Mouse (Mus musculus): Measurements from ENCODE around the gene Rhot2. TPM values are rescaled to one million over a fixed set of nuclear protein-coding genes. Genes with fewer than 3 reads are reported as not detected.

Gene Rhot2
- polyA plus RNA-seq, 1 experiment from 2014 or later: 7.1 TPM

DNA sequence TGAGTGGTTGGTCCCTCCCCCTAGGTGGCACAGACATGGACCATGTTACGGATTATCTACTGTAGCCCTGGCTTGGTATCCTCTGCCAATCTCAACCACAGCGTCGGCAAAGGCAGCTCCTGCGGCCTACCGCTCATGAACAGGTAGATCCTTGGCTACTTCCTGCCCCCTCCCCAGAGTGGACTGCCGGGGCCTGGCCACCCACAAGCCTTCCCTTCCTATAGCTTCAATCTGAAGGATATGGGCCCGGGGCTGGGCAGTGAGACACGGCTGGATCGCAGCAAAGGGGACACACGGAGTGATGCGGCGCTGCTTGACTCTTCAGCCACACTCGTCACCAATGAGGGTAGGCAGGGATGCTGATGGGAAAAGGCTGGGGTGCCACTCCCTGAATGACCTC lies 17.6 kb downstream of the Rhot2 start:
- peaks cover 18% of the 10 kb centered on the region for H3K4me1 ChIP-seq (ENCODE audit: control insufficient read depth, insufficient read depth, low read length)
- no peaks in the 10 kb centered on the region for H3K27me3 ChIP-seq (ENCODE audit: control insufficient read depth, insufficient read depth, low read length)
- ATAC-seq (replicated peaks; ENCODE audit: insufficient number of reproducible peaks, low FRiP score, low TSS enrichment, low read depth) (no peak), DNase-seq (ENCODE audit: low spot score) (no peak)
- no peak overlapping the region for H3K4me2 ChIP-seq (ENCODE audit: low read depth, low read length)
- no peak overlapping the region for H3K4me3 ChIP-seq (ENCODE audit: low read depth, low read length)
- no peaks in the 10 kb centered on the region; the same call in none of the 2 replicates for H3K36me3 ChIP-seq (replicated peaks; ENCODE audit: control insufficient read depth, insufficient read depth, low read depth, low read length)
- no peak overlapping the region for H3K27ac ChIP-seq (replicated peaks; ENCODE audit: low read depth, low read length)
- H3K9ac ChIP-seq (replicated peaks; ENCODE audit: low read length): no peak overlapping the region
- whole genome bisulfite sequencing: 95% methylated on average over 13 of the region's 13 CpGs
- H3K9me3 ChIP-seq (replicated peaks; ENCODE audit: control insufficient read depth, low read length): no peaks in the 10 kb centered on the region

DNA sequence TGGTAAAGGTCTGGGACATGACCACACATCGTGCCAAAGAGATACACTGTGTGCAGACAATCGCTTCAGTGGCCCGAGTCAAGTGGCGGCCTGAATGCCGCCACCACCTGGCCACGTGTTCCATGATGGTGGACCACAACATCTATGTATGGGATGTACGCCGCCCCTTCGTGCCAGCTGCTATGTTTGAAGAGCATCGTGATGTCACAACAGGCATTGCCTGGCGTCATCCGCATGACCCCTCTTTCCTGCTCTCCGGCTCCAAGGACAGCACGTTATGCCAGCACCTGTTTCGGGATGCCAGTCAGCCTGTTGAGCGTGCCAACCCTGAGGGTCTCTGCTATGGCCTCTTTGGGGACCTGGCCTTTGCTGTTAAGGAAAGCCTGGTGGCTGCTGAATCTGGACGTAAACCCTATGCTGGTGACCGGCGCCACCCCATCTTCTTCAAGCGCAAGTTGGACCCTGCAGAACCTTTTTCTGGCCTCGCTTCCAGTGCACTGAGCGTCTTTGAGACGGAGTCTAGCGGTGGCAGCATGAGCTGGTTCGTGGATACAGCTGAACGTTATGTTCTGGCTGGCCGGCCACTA lies 18.6 kb downstream of the Rhot2 start:
- WGBS: 96% methylated on average over 27 of the region's 27 CpGs
- Histone ChIP-seq H3K4me3 (ENCODE audit: low read depth, low read length) (no peak overlapping the region), H3K9me3 (replicated peaks; ENCODE audit: control insufficient read depth, low read length) (no peaks in the 10 kb centered on the region), H3K9ac (replicated peaks; ENCODE audit: low read length) (no peak overlapping the region), H3K4me2 (ENCODE audit: low read depth, low read length) (no peak overlapping the region), H3K4me1 (ENCODE audit: control insufficient read depth, insufficient read depth, low read length) (peaks cover 13% of the 10 kb centered on the region), H3K27me3 (ENCODE audit: control insufficient read depth, insufficient read depth, low read length) (no peaks in the 10 kb centered on the region), H3K27ac (replicated peaks; ENCODE audit: low read depth, low read length) (no peak overlapping the region), H3K36me3 (replicated peaks; ENCODE audit: control insufficient read depth, insufficient read depth, low read depth, low read length) (no peaks in the 10 kb centered on the region; the same call in none of the 2 replicates)
- DNase-seq (ENCODE audit: low spot score) (no peak), ATAC-seq (replicated peaks; ENCODE audit: insufficient number of reproducible peaks, low FRiP score, low TSS enrichment, low read depth) (no peak)

DNA sequence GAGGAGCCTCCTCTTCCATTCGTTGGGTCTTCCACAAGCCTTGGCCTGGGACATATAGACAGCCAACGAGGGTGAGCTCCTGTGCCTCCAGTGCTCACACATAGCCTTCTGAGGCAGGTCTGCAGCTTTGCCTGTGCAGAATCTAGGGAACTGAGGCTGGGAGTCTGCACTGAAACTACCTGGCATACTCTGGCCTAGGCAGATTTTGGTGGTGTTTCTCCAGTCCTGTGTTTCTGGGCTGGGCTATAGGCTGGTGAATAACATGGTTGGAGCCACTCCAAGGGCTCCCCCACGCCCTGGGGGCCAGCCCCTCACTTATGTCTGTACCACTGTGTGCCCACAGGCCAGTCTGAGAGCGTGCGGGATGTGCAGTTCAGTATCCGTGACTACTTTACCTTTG lies 19.3 kb downstream of the Rhot2 start:
- peaks cover 13% of the 10 kb centered on the region for H3K4me1 ChIP-seq (ENCODE audit: control insufficient read depth, insufficient read depth, low read length)
- H3K27ac ChIP-seq (replicated peaks; ENCODE audit: low read depth, low read length): no peak overlapping the region
- WGBS: 90% methylated on average over 6 of the region's 6 CpGs
- H3K9ac ChIP-seq (replicated peaks; ENCODE audit: low read length): no peak overlapping the region
- H3K4me2 ChIP-seq (ENCODE audit: low read depth, low read length): no peak overlapping the region
- ATAC-seq (replicated peaks; ENCODE audit: insufficient number of reproducible peaks, low FRiP score, low TSS enrichment, low read depth) (no peak), DNase-seq (ENCODE audit: low spot score) (no peak)
- no peak overlapping the region for H3K4me3 ChIP-seq (ENCODE audit: low read depth, low read length)
- peaks cover under 1% of the 10 kb centered on the region; the same call in 1 of the 2 replicates for H3K27me3 ChIP-seq (ENCODE audit: control insufficient read depth, insufficient read depth, low read length)
- no peaks in the 10 kb centered on the region; the same call in none of the 2 replicates for H3K36me3 ChIP-seq (replicated peaks; ENCODE audit: control insufficient read depth, insufficient read depth, low read depth, low read length)
- no peaks in the 10 kb centered on the region for H3K9me3 ChIP-seq (replicated peaks; ENCODE audit: control insufficient read depth, low read length)

DNA sequence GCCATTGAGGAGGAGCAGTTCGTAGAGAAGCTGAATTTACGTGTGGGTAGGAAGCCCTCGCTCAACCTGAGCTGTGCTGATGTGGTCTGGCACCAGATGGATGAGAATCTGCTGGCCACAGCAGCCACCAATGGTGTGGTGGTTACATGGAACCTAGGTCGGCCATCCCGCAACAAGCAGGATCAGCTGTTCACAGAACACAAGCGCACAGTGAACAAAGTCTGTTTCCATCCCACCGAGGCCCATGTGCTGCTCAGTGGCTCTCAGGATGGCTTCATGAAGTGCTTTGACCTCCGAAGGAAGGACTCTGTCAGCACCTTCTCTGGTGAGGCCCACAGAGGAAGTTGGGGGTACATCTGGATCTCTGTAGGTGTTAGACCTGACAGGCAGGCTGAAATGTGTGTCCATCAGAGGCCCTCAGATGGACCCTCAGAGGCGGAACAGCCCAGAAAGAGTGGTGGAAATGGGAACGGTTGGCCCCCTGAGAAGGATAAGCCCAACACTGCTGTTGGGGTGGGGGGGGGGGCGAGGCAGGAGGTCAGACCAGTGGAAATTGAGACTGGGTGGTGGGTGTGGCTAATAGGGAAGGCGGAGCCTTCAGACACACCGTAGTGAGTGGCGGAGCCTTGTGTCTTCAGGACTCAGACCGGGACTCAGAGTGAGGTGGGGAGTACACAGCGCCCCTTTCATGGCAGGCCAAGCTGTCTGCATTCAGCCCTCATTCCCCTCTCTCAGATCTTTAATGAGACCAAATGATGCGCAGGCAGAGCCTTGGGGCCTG lies 20.1 kb downstream of the Rhot2 start:
- no peak for DNase-seq (ENCODE audit: low spot score)
- no peak for ATAC-seq (replicated peaks; ENCODE audit: insufficient number of reproducible peaks, low FRiP score, low TSS enrichment, low read depth)
- Histone ChIP-seq H3K27ac (replicated peaks; ENCODE audit: low read depth, low read length) (no peak overlapping the region), H3K4me3 (ENCODE audit: low read depth, low read length) (peak overlapping the region; percentile 58), H3K9ac (replicated peaks; ENCODE audit: low read length) (peak overlapping the region; percentile 75; the same call in 1 of the 2 replicates), H3K9me3 (replicated peaks; ENCODE audit: control insufficient read depth, low read length) (no peaks in the 10 kb centered on the region), H3K4me1 (ENCODE audit: control insufficient read depth, insufficient read depth, low read length) (peaks cover 10% of the 10 kb centered on the region), H3K27me3 (ENCODE audit: control insufficient read depth, insufficient read depth, low read length) (peaks cover 8% of the 10 kb centered on the region), H3K36me3 (replicated peaks; ENCODE audit: control insufficient read depth, insufficient read depth, low read depth, low read length) (no peaks in the 10 kb centered on the region; the same call in 1 of the 2 replicates), H3K4me2 (ENCODE audit: low read depth, low read length) (peak overlapping the region; percentile 93; the same call in 1 of the 2 replicates)
- 78% methylated on average over 16 of the region's 17 CpGs for WGBS

DNA sequence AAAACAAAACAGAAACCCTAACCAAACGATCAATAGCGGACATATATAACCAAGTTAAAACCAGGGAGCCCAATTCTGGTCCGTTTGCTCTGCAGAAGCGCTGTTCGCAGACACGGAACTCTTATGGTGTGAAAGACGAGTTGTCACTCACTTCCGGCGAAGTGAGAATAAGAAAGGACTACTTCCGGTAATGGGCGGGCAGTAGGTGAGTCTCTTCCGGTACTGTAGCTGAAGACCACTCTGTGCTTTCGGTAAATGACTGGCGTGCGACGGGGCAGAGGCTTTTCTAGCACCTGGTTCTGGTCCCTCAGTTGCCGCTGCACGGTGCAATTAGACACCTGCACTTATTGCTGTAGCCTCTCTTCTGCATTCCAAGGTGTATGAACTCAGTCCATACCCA lies 21.2 kb downstream of the Rhot2 start, which contains the start of gene Wdr24:
Wdr24 (plus strand) TSS at position 176 of the 400 bp plus-strand sequence.
- H3K36me3 ChIP-seq (replicated peaks; ENCODE audit: control insufficient read depth, insufficient read depth, low read depth, low read length): no peaks in the 10 kb centered on the region; the same call in 1 of the 2 replicates
- H3K4me1 ChIP-seq (ENCODE audit: control insufficient read depth, insufficient read depth, low read length): peaks cover 9% of the 10 kb centered on the region
- H3K27ac ChIP-seq (replicated peaks; ENCODE audit: low read depth, low read length): no peak within 1 kb of the TSS
- under 1% methylated on average over 18 of the region's 18 CpGs for WGBS
- H3K4me3 ChIP-seq (ENCODE audit: low read depth, low read length): peak within 1 kb of the TSS; percentile 58
- peak within 1 kb of the TSS; percentile 93 for H3K4me2 ChIP-seq (ENCODE audit: low read depth, low read length)
- ATAC-seq (replicated peaks; ENCODE audit: insufficient number of reproducible peaks, low FRiP score, low TSS enrichment, low read depth): 0 out of 2 replicates have a peak, but pooled peaks have one; percentile 25
- peak; percentile 91 for DNase-seq (ENCODE audit: low spot score)
- H3K9ac ChIP-seq (replicated peaks; ENCODE audit: low read length): peak within 1 kb of the TSS; percentile 75
- H3K27me3 ChIP-seq (ENCODE audit: control insufficient read depth, insufficient read depth, low read length): peaks cover 19% of the 10 kb centered on the region
- H3K9me3 ChIP-seq (replicated peaks; ENCODE audit: control insufficient read depth, low read length): no peaks in the 10 kb centered on the region

DNA sequence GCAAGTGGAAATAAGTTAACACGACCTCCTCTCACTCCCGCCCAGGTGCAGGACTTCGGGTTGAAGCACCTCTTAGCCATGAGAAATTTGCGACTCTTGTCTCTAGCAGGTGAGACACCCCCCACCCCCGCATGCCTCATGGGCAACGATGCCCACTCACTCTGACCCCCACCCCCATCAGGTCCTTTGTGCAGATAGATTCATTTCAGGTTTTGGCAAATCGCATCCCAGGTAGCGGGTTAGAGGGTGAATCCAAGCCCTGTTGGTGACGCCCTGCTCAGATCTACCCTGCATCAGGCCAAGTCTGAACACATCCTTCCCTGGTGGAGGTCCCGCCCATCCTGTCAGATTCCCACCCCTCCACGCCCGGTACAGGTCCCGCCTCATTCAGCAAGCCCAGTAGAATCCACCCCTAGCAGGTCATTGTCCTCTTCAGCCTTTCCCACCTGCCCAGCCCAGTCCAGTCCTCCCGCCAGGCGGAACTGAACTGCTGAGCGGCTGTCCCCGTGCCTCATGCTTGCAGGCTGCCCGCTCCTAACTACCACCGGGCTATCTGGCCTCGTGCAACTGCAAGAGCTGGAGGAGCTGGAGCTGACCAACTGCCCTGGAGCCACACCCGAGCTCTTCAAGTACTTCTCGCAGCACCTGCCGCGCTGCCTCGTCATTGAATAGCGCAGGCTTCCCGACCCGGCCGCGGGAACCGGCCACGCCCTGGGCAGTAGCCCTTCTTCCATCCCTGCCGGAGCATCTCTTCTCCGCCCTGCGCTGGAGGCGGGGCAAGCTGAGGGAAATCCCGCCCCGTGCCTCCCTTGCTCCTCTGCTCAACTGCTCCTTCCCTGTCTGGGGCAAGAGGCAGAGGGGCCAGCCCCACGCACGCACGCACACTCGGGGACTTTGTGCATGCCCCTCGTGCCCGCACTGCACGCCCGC lies 25.5 kb downstream of the Rhot2 start:
- ATAC-seq (replicated peaks; ENCODE audit: insufficient number of reproducible peaks, low FRiP score, low TSS enrichment, low read depth): no peak
- WGBS: 7% methylated on average over 46 of the region's 46 CpGs
- no peaks in the 10 kb centered on the region for H3K36me3 ChIP-seq (replicated peaks; ENCODE audit: control insufficient read depth, insufficient read depth, low read depth, low read length)
- no peak for DNase-seq (ENCODE audit: low spot score)
- H3K9me3 ChIP-seq (replicated peaks; ENCODE audit: control insufficient read depth, low read length): no peaks in the 10 kb centered on the region
- peaks cover 28% of the 10 kb centered on the region for H3K27me3 ChIP-seq (ENCODE audit: control insufficient read depth, insufficient read depth, low read length)
- peaks cover 2% of the 10 kb centered on the region for H3K4me1 ChIP-seq (ENCODE audit: control insufficient read depth, insufficient read depth, low read length)
- H3K9ac ChIP-seq (replicated peaks; ENCODE audit: low read length): no peak overlapping the region; the same call in 1 of the 2 replicates
- peak overlapping the region; percentile 18 for H3K4me3 ChIP-seq (ENCODE audit: low read depth, low read length)
- no peak overlapping the region for H3K27ac ChIP-seq (replicated peaks; ENCODE audit: low read depth, low read length)
- peak overlapping the region; percentile 16 for H3K4me2 ChIP-seq (ENCODE audit: low read depth, low read length)

DNA sequence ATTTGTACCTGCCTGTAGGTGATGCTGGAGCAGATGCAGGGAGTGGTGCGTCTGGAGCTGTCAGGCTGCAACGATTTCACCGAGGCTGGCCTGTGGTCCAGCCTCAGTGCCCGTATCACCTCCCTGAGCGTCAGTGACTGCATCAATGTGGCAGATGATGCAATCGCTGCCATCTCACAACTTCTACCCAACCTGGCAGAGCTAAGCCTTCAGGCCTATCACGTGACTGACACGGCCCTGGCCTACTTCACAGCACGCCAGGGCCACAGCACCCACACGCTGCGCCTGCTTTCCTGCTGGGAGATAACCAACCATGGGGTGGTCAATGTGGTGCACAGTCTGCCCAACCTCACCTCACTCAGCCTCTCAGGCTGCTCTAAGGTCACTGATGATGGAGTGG lies 27.0 kb downstream of the Rhot2 start:
- DNase-seq (ENCODE audit: low spot score) (no peak), ATAC-seq (replicated peaks; ENCODE audit: insufficient number of reproducible peaks, low FRiP score, low TSS enrichment, low read depth) (no peak)
- no peak overlapping the region for H3K9ac ChIP-seq (replicated peaks; ENCODE audit: low read length)

More for the DNA sequence above, 27.0 kb downstream of the Rhot2 start:
- H3K4me1 ChIP-seq (ENCODE audit: control insufficient read depth, insufficient read depth, low read length): no peaks in the 10 kb centered on the region
- H3K4me3 ChIP-seq (ENCODE audit: low read depth, low read length): no peak overlapping the region
- no peak overlapping the region for H3K27ac ChIP-seq (replicated peaks; ENCODE audit: low read depth, low read length)
- no peak overlapping the region for H3K4me2 ChIP-seq (ENCODE audit: low read depth, low read length)
- no peaks in the 10 kb centered on the region for H3K36me3 ChIP-seq (replicated peaks; ENCODE audit: control insufficient read depth, insufficient read depth, low read depth, low read length)
- no peaks in the 10 kb centered on the region for H3K9me3 ChIP-seq (replicated peaks; ENCODE audit: control insufficient read depth, low read length)
- WGBS: 83% methylated on average over 11 of the region's 11 CpGs
- H3K27me3 ChIP-seq (ENCODE audit: control insufficient read depth, insufficient read depth, low read length): peaks cover 28% of the 10 kb centered on the region
